Mouse (Mus musculus): ENCODE results near the gene Gm973.
"Not testable (repeated sequence)": the region's sequence is repeated elsewhere in the genome, so short reads cannot be mapped to it uniquely, and the experiment has no call there.

Gm973 gene

DNA sequence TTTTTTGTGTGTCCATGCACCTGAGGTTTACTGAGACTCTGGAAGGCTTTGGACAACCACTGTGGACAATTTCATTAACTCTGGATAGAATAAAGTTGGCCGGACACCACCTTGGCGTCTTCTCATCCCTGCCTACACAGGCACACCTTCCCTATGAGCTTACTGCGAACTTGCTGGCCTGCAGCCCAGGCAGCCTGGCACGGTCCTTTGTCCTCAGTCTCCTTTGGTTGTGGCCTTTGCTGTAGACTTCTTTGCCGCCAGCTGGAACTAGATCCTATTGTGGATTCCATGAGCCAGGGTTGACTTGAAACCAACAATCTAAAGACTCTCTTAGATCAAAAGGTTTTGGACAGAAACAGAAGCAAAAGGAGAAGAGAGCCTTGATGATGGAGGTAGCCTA lies 109.3 kb downstream of the Gm973 start:
- DNase-seq (ENCODE audit: low read depth, low spot score): no peak

GRCm38 (mm10) chr1:59629194-59629593 lies 113.1 kb downstream of the Gm973 start:
- DNase-seq (ENCODE audit: low read depth, low spot score): no peak

DNA sequence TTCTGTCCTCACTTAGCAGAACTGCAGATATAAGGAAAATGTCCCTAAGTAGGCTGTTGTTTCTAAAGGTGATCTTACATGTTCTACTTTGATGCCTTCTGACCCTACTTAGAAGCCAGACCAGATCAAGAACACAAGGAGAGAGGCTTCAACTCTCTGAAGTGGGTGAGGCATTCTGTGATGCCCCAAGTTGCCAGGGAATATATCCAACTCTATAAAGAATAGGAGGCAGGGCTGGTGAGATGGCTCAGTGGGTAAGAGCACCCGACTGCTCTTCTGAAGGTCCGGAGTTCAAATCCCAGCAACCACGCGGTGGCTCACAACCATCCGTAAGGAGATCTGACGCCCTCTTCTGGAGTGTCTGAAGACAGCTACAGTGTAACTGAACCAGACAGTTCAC lies 114.3 kb downstream of the Gm973 start:
- not testable (repeated sequence) for DNase-seq (ENCODE audit: low read depth, low spot score)

DNA sequence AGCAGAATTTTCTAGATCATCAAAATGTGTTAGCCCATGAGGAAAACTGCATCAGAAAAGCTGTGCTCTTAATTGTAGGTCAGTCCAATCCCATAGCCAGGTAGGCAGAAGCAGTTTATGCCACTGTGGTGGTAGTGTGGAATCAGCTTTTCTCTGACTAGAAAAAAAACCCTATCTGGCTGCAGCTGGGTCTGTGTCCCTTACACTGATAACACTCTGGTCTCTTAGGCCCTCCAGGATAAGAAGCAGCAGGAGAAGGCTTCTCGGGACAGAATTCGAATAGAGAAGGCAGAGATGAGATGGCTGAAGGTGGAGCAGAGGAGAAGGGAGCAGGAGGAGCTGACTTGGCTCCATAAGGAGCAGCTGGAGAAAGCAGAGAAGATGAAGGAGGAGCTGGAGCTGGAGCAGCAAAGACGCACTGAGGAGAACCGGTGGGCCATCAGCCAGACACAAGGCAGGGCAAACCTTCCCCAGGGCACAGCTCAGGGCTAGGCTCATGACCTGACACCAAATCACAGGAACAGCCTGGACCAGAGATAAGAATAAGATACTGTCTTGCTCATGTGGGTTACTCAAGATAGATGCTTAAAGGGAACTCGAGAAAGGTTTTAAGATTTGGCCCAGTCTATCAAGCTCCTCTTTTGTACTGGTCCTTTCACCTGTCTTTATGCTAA lies 116.1 kb downstream of the Gm973 start:
- no peak for DNase-seq (ENCODE audit: low read depth, low spot score)

DNA sequence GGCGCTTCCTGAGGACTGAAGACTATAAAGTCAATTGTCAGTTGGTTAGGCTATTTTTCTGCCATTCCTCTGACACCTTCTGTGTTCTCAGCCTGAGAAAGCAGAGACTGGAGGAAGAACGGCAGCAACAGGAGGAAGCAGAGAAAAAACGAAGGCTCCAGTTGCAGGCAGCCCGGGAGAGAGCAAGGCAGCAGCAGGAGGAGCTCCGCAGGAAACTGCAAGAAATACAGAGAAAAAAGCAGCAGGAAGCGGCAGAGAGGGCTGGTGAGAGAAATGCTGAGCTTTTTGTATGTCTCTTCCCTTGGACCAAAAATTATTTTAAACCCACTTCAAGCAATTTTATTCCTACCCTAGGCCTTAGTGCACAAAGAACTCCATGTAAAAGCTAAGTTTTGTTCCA lies 117.0 kb downstream of the Gm973 start:
- no peak for DNase-seq (ENCODE audit: low read depth, low spot score)

DNA sequence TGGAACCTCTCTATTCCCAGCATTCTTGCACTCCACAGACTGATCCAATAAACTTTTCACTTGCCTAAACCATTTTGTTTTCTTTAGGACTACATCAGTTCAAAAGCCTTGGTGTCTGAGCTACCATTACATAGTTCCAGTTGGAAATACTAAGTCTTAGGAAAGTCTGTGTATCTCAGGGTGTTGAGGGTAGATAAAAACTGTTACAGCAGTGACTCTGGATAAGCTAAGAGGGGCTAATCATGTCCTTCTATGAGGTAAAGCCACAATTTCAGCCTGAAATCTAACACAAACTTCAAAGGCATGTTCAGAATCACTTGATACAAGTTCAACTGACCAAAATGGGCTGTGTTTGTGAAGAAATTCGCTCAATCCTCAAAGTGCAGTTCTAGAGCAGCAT lies 120.3 kb downstream of the Gm973 start:
- DNase-seq (ENCODE audit: low read depth, low spot score): no peak

GRCm38 (mm10) chr1:59638371-59638770 lies 122.3 kb downstream of the Gm973 start:
- no peak for DNase-seq (ENCODE audit: low read depth, low spot score)

- no peak for DNase-seq (ENCODE audit: low read depth, low spot score)
Observed at GRCm38 (mm10) chr1:59642488-59642887, 126.4 kb downstream of the Gm973 start.

GRCm38 (mm10) chr1:59646502-59646901 lies 130.4 kb downstream of the Gm973 start:
- not testable (repeated sequence) for DNase-seq (ENCODE audit: low read depth, low spot score)

DNA sequence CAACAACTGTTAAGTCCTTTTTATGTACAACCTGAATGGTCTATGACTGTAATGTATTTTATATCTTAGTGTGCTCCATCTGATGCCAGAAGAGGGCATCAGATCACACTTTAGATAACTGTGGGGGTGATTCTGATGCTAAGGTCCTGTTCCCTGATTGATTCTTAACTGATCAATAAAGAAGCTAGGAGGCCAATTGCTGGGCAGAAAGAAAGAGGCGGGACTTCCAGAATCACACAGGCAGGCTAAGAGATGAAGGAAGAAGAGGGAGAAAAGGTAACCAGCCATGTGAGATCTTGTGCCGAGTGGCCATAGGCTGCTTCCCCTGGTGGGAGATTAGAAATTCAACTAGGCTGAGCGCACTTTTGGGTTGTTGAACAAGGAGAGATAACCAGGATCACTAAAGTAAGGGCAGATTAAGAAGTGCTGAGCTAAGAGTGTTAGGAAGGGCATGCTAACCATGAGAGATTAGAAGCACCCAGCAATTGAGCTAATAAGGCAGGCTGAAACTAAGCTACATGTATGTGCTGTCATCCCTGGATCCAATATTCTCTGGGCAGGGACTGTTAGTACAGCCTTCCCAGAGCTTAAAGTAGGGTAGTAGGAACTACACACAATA lies 135.2 kb downstream of the Gm973 start:
- no peak for DNase-seq (ENCODE audit: low read depth, low spot score)

DNA sequence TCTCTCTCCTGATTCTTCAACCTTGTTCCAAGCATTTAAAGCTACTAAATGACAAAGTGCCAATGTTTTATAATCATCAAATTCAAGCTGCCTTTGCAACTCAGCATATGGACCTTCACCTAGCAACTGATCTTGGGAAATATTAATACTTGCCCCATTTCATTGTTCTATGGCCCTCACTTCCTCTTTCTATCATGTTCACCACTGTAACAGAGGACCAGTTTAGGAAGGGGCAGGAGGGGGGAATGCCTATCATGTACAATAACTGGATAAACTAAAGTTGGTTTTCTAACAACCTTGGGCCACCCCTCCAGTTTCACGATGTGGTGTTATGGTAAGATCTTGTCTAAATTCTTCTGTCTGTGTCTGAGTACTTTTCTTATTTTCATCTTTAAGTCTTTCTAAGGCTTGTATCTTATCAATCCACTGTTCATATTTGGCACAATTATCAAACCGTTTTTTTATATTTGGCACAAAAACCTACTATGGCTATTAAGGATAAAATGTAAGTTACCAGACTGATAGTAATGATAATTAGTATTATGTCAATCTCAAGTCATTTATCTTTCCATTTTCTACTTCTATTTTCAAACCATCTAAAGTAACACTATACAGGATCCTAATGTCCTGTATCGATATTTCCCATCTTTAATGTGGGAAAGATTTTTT lies 137.3 kb downstream of the Gm973 start:
- no peak for DNase-seq (ENCODE audit: low read depth, low spot score)

DNA sequence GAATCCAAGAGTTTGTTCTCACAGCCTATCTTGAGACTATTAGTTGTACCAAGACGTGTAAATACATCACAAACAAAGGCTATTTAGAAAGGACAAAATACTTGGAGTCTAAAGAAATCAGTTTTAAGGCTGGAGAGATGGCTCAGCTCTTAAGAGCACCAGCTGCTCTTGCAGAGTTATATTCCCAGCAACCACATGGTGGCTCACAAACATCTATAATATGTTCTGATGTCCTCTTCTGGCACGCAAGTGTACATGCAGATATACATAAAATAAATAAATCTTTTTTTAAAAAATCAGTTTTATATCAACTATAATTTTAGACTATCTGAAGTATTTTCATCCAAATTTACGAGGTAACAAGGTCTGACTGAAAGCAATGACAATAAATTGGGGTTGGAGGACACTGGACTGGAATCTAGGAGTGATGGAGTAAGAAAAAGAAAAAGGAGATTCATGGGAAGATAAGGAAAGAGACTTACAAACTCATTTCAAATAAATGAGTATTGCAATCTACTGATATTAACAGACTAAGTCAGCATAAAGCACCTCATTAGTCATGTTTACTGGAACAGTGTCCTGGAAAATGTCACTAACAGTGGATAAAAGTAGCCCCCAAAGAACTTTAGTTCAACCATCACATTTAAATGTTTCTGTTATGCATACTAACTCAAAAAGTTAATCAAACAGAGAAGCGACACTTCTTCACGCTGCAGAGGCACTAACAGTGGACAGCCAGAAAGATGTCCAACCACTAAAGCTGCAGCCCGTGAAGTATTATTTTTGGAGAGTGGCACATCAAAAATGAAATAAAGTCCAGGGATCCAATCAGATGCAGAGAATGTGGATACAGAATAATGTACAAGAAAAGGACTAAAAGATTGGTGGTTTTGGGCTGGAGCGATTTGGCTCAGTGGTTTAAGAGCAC lies 140.4 kb downstream of the Gm973 start:
- DNase-seq (ENCODE audit: low read depth, low spot score): no peak

GRCm38 (mm10) chr1:59663456-59664135 lies 147.5 kb downstream of the Gm973 start:
- no peak for DNase-seq (ENCODE audit: low read depth, low spot score)

GRCm38 (mm10) chr1:59668871-59669270 lies 152.8 kb downstream of the Gm973 start:
- no peak for DNase-seq (ENCODE audit: low read depth, low spot score)

DNA sequence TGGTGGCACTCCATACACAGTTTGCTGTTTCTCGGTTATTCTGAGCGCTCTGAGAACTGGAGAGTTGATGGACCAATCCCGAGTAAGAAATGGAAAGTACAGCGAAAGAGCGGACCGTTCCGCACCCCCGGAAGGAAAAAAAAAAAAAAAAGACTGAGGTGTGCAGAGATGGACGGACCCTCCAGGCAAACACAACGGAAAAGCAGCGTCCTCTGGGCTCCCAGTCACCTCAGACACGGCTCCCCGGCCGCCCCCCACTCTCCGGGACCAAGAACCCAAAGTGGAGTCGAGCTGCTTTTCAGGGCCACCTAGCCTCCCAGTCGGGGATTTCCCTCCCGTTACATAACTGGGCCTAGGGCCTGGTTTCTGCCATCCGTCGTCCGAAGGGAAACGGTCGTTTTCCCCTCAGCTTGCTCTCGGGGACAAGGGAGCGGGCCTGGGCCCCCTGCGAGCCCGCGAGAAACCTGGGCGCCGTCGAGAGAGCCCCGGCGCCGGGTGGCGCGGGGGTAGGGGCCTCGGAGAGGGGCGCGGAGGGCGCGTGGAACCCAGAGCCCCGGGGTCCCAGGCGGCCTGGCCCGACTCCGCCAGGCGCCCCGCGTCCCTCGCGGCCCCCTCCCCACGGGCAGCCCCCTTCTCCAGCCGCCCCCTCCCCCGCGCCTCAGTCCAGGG lies 154.0 kb downstream of the Gm973 start:
- DNase-seq (ENCODE audit: low read depth, low spot score): no peak

GRCm38 (mm10) chr1:59670641-59671168 lies 154.6 kb downstream of the Gm973 start, which contains the start of gene Sumo1:
Gene Sumo1, minus strand, starts transcription at chr1:59670834.
- peak; percentile 80 for DNase-seq (ENCODE audit: low read depth, low spot score)

GRCm38 (mm10) chr1:59673661-59674060 lies 157.6 kb downstream of the Gm973 start:
- no peak for DNase-seq (ENCODE audit: low read depth, low spot score)

GRCm38 (mm10) chr1:59683926-59684818 lies 168.1 kb downstream of the Gm973 start:
- no peak for DNase-seq (ENCODE audit: low read depth, low spot score)

All from WW6 (cell line).